Mouse (Mus musculus) heart, embryonic 11.5 days (tissue): Measurements from ENCODE around the gene Fam114a2. TPM values are rescaled to one million over a fixed set of nuclear protein-coding genes. Genes with fewer than 3 reads are reported as not detected.

Experiments used
- ATAC-seq: fragments of 200-750 bp; cut with Nextera tagmentation; replicated peaks from 2 replicates; pipeline ENCODE4 v1.8.0; 2017; ENCODE audit warnings: moderate library complexity; ENCODE audit not compliant: insufficient number of reproducible peaks, low FRiP score, low TSS enrichment
- H3K27ac ChIP-seq: fragments of 300-500 bp; sonication (generic); 2 replicates; pipeline ENCODE4 v1.5.1; 2014; ENCODE audit warnings: mild to moderate bottlenecking, low read depth, low read length
- H3K27me3 ChIP-seq: fragments of 300-500 bp; sonication (generic); 2 replicates; pipeline ENCODE4 v1.6.1; 2014; ENCODE audit warnings: mild to moderate bottlenecking, low read length, mixed read lengths; ENCODE audit not compliant: control insufficient read depth, insufficient read depth
- H3K36me3 ChIP-seq: fragments of 300-500 bp; sonication (generic); 2 replicates; pipeline ENCODE4 v1.6.1; 2014; ENCODE audit warnings: mild to moderate bottlenecking, low read length, moderate library complexity, mixed read lengths; ENCODE audit not compliant: control insufficient read depth, insufficient read depth
- H3K4me1 ChIP-seq: fragments of 300-500 bp; sonication (generic); 2 replicates; pipeline ENCODE4 v1.6.1; 2014; ENCODE audit warnings: low read length; ENCODE audit not compliant: control insufficient read depth, insufficient read depth
- H3K4me2 ChIP-seq: fragments of 300-500 bp; sonication (generic); 2 replicates; pipeline ENCODE4 v1.6.1; 2014; ENCODE audit warnings: mild to moderate bottlenecking, moderate library complexity
- H3K4me3 ChIP-seq: fragments of 300-500 bp; sonication (generic); 2 replicates; pipeline ENCODE4 v1.5.1; 2014; ENCODE audit warnings: low read depth, low read length
- H3K9ac ChIP-seq: fragments of 300-500 bp; sonication (generic); 2 replicates; pipeline ENCODE4 v1.6.1; 2014; ENCODE audit warnings: mild to moderate bottlenecking, low read depth, low read length, moderate library complexity
- H3K9me3 ChIP-seq: fragments of 300-500 bp; sonication (generic); replicated peaks from 2 replicates; pipeline ENCODE4 v1.6.1; 2016; ENCODE audit warnings: low read length; ENCODE audit not compliant: control insufficient read depth
- WGBS: fragments of 180-500 bp; shearing (Covaris S2); extraction: QIAGEN DNeasy Blood & Tissue Kit; methylation state at CpG from one replicate; pipeline ENCODE4 v1.1.7; 2014; ENCODE audit not compliant: insufficient replicate concordance; 5-methylcytosine and 5-hydroxymethylcytosine counted together
- polyA plus RNA-seq: library from polyadenylated mRNA; unstranded; fragments of >200 nt; fragmentation: Nextera tagmentation; extraction: Ambion mirVana; gene quantifications from 2 replicates; pipeline ENCODE4 v1.2.1, GENCODE M21; 2014

Gene Fam114a2
- polyA plus RNA-seq, 1 experiment from 2014 or later = 49.4 TPM

DNA sequence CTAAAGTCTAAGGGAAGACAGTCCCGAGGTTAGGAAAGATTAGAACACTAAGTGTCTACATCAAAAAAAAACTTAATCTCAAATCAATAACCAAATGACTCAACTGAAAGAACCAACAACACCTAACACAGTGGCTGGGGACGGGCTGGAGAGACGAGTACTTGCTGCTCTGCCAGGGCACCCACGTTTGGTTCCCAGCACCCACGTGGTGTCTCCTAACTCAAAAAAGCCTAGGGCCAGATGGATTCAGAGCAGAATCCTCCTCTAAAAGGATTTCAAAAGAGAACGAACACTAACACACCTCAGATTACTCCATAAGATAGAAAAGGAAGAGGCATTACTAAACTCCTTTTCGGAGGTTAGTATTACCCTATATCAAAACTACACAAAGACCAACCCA, 47.4 kb downstream of the Fam114a2 start:
- no peaks in the 10 kb centered on the region for H3K27me3 ChIP-seq
- no peak overlapping the region for H3K4me3 ChIP-seq
- H3K36me3 ChIP-seq = no peaks in the 10 kb centered on the region
- no peak overlapping the region for H3K27ac ChIP-seq
- ATAC-seq = no peak
- no peak overlapping the region for H3K9ac ChIP-seq
- H3K9me3 ChIP-seq = no peaks in the 10 kb centered on the region
- H3K4me2 ChIP-seq = no peak overlapping the region
- H3K4me1 ChIP-seq = no peaks in the 10 kb centered on the region
- 79% methylated on average over 7 of the region's 7 CpGs for WGBS

DNA sequence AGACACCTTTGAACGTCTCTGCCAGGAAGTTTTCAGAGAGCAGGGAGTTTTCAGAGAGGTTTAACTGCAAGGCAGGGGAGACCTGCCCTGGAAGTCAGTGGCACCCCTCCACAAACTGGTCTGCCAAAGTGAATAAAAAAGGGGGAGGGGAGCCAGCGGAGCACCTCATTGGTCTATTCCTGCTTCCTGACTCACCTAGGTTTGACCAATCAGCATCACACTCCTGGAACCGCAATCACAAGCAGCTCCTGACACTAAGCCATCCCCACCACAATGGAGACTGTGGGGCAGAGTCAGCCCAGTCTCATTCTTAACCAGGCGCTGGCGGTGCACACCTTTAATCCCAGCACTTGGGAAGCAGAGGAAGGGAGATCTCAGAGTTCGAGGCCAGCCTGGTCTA, 48.4 kb downstream of the Fam114a2 start:
- 27% methylated on average over 6 of the region's 6 CpGs for WGBS
- Histone ChIP-seq H3K4me3 (no peak overlapping the region), H3K4me1 (no peaks in the 10 kb centered on the region), H3K27me3 (no peaks in the 10 kb centered on the region), H3K36me3 (no peaks in the 10 kb centered on the region), H3K9me3 (no peaks in the 10 kb centered on the region), H3K27ac (no peak overlapping the region), H3K9ac (no peak overlapping the region), H3K4me2 (no peak overlapping the region)
- ATAC-seq = no peak

DNA sequence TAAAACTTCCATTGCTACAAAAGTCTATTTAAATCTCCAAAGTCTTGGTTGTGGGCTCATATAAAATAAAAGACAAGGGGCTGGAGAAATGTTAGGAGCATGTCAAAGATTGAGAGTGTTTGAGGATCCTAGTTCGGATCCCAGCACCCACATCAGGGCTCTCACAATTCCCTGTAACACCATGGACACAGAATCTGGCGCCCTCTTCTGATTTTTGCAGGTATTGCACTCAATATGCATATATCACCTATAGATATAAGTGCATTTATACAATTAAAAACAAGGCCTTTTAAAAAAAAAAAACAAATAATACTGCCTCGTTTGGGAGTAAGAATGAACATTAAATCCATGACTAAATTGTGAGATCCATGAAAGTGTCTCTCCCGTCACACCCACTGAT, 49.7 kb downstream of the Fam114a2 start:
- ATAC-seq = no peak
- Histone ChIP-seq H3K9me3 (no peaks in the 10 kb centered on the region), H3K27ac (no peak overlapping the region), H3K36me3 (no peaks in the 10 kb centered on the region), H3K9ac (no peak overlapping the region), H3K4me3 (no peak overlapping the region), H3K4me1 (no peaks in the 10 kb centered on the region), H3K4me2 (no peak overlapping the region), H3K27me3 (no peaks in the 10 kb centered on the region)
- WGBS = 68% methylated on average over 4 of the region's 4 CpGs

DNA sequence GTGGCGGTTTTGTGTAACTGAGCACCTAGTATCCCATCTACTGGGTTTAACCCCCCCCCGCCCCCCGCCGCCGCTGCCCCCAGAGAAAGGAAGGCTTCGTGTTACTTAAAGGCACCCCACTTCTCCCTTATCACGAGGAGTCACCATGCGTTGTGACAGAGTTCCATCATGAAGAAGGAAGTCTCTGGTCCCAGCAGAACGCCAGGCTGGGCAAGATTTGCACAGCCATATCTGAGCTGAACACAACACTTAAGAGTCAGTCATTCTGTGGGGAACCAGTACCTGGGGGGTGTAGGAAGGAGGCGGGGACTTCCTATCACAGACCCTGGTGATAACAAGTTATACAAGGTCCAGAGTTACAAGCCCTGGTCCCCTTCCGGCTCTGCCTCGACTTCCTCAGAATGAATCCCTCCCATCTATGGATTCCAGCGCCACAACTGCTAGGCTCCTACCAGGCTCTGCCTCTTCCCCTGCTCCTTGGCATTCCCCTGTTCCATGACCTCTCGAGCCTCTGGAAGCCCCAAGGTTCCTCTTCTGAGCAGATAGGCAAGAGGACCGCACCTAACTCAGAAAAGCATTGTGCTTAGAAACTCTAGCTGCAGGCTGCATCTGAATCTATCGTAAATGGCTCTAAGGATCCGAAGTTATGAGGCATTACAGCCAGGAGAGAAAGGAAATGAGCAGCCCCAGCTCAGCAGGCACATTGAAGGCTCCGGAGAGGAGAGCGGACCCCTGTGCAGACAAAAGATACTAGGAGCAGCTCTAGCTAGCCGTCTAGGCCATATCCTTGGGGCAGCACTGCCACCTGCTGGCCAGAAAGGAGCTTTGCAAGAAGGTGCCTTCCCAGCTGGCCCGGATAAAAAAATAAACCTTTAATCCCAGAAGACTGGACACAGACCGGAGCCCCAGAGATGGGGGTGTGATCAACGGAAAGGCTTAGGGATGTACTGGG, 51.0 kb downstream of the Fam114a2 start:
- no peak overlapping the region for H3K27ac ChIP-seq
- no peaks in the 10 kb centered on the region for H3K4me1 ChIP-seq
- 0 out of 2 replicates have a peak overlapping the region, but pooled peaks have one; percentile 30 for H3K9ac ChIP-seq
- no peaks in the 10 kb centered on the region for H3K9me3 ChIP-seq
- H3K4me3 ChIP-seq = no peak overlapping the region
- peak overlapping the region; percentile 41 for H3K4me2 ChIP-seq
- 41% methylated on average over 23 of the region's 23 CpGs for WGBS
- ATAC-seq = 0 out of 2 replicates have a peak, but pooled peaks have one; percentile 49
- no peaks in the 10 kb centered on the region for H3K27me3 ChIP-seq
- no peaks in the 10 kb centered on the region for H3K36me3 ChIP-seq

DNA sequence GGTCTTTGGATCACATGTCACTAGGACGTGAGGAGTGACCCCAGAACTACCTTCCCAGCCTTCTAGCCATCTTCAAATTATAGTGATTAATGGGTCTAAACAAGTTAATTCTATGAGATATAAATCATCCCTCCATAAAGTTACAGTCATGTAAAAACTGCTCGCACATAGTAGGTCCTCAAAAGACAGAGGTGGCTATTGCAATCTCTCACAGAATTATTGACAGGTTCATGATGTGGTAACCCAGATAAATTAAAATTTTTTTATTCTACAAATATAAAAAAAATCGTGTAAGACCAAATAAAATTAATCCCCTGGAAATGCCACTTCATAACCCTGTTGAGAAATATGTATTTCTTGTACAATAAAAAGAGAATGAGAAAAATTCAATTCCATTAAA, 52.6 kb downstream of the Fam114a2 start:
- ATAC-seq = no peak
- Histone ChIP-seq H3K27me3 (no peaks in the 10 kb centered on the region), H3K4me2 (no peak overlapping the region), H3K9ac (no peak overlapping the region), H3K9me3 (no peaks in the 10 kb centered on the region), H3K4me1 (no peaks in the 10 kb centered on the region), H3K4me3 (no peak overlapping the region), H3K27ac (no peak overlapping the region), H3K36me3 (no peaks in the 10 kb centered on the region)
- 70% methylated on average over 3 of the region's 3 CpGs for WGBS

DNA sequence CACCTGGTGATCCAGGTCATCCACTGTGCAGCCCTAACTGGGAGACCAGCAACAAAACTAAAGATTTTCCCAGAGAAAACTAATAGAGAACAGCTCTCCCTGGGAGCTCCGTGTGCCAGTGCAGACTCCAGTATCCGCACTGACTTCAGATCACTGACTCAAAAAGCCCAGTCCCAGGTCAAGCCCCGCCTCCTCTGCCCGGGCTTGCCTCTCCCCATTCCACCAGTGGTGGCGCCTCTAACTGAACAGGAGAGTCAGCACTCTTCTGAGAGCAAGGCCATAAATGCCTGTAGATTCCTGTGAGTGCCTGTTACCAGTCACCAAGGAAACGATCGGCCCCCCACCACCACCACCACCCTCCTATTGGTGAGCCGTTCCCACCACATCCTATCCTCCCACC, 53.4 kb downstream of the Fam114a2 start:
- ATAC-seq = no peak

DNA sequence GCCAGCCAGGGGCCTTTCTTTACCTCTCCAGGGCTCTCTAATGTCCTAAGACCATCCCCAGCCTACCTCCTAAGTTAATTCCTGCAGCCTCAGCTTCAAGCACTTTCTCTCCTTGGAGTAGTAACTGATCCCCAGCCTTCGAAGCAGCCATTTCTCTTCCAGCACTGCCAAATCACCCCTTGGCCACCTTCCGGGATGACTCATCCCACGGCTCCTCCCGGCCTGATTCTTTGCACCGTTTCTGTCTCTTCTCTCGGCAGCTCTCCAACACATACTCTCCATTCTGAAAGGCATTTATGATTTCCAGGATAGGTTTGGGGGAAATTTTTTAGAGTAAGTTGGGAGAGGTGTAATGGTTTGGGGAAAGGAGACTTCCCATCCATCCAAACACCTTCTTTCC, 58.7 kb downstream of the Fam114a2 start:
- WGBS = 55% methylated on average over 6 of the region's 6 CpGs
- no peak overlapping the region for H3K27ac ChIP-seq
- no peak overlapping the region for H3K4me3 ChIP-seq
- H3K9ac ChIP-seq = no peak overlapping the region
- H3K36me3 ChIP-seq = no peaks in the 10 kb centered on the region
- no peak for ATAC-seq
- H3K4me1 ChIP-seq = no peaks in the 10 kb centered on the region
- no peaks in the 10 kb centered on the region for H3K9me3 ChIP-seq
- H3K4me2 ChIP-seq = no peak overlapping the region
- no peaks in the 10 kb centered on the region for H3K27me3 ChIP-seq

More for the DNA sequence above, 53.4 kb downstream of the Fam114a2 start:
- H3K9me3 ChIP-seq = no peaks in the 10 kb centered on the region
- H3K9ac ChIP-seq = no peak overlapping the region
- no peaks in the 10 kb centered on the region for H3K36me3 ChIP-seq
- no peak overlapping the region for H3K4me2 ChIP-seq
- no peaks in the 10 kb centered on the region for H3K27me3 ChIP-seq
- H3K4me3 ChIP-seq = no peak overlapping the region
- H3K4me1 ChIP-seq = no peaks in the 10 kb centered on the region
- H3K27ac ChIP-seq = no peak overlapping the region
- 46% methylated on average over 8 of the region's 8 CpGs for WGBS

DNA sequence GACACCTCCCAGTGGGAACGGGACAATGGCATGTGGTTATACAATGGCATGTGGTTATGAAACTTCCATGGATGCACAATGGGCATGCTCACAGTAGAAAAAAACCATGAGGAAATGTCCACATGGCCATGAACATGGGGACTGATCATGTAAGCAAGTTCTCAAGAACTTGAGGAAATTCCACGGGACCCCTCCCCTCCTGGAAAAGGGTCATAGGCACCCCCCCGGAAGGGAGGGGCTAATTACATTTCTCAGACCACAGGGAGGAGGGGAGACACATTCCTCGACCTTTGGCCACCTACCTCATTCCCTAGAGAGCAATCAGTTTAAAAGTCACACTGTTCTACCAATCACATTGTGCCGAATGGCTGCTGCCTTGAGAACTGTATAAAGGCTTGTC, 64.0 kb downstream of the Fam114a2 start:
- Histone ChIP-seq H3K9me3 (no peaks in the 10 kb centered on the region), H3K27ac (no peak overlapping the region), H3K36me3 (no peaks in the 10 kb centered on the region), H3K4me1 (no peaks in the 10 kb centered on the region), H3K4me2 (no peak overlapping the region), H3K4me3 (no peak overlapping the region), H3K27me3 (no peaks in the 10 kb centered on the region), H3K9ac (no peak overlapping the region)
- ATAC-seq = no peak
- 45% methylated on average over 5 of the region's 5 CpGs for WGBS
